Mouse (Mus musculus): ENCODE data around the gene Tm4sf5.
"Not testable (repeated sequence)": the region's sequence is repeated elsewhere in the genome, so short reads cannot be mapped to it uniquely, and the experiment has no call there.

Tm4sf5 gene

DNA sequence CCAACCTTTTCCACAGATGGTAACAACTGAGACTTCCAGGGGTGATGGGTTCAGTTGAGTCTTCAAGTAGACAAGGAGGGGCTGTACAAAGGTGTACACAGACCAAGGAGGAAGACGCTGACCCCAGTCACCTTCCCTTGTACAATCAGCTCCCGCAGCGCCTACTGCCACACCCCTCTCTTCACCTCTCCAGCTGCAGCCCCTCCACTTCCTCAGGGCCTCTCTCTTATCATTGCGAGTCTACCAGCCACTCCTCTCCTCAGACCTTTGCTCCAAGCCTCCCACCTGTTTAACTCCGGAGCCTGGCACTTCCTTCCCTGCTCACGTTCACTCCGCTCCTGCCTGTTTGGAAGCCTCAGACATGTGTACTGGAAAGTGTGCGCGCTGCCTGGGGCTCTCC, at the start of gene Tm4sf5:
TSS of gene Tm4sf5 (plus strand) at position 275 of the 400 bp plus-strand sequence.
- DNase-seq (ENCODE audit: extremely low read depth, low read depth) = peak; percentile 17

DNA sequence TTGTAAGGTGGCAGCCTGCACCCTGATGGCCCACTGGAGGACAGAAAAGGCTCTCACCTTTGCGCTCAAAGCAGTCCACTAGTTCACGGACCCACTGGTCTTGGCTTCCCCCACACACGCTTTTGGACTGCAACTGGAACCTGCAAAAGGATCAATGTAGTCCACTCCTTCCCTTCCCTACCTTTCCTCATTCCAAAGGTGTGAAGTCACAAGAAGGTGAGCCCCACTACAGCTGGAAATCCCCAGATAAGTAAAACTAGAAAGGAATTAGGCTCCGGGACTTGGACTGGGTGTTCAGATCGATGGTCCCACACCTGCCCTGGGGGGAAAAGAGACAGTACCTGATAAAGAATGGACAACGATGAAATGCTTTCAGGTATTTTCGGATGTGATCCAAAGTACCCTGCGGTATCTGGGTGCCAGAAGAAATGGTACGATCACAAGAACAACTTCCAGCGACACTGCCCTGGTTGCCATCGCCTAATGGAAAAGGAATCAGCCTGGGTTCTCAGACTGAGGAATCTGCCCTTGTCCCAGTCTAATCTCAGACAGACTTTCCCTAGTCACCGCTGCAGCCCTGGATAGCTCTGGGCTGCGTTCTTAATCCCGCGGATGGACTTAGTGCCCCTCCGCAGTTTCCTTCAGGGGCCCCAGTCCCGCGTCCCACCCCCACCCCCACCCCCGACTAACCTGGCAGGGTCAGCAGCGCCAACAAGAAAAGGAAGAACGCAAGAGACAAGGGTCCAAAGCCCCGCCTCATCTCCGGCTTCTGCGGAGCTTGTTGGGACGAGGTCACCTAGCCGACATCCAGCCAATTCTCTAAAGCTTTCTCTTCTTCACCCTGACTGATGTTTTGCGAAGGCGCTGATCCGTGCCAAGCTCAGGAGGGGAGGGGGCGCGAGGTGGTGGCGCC, 46.1 kb upstream of the Tm4sf5 start, which contains the start of gene Zmynd15:
TSS of gene Zmynd15 (plus strand) at position 746 of the 913 bp plus-strand sequence.
- DNase-seq (ENCODE audit: extremely low read depth, low read depth) = no peak

DNA sequence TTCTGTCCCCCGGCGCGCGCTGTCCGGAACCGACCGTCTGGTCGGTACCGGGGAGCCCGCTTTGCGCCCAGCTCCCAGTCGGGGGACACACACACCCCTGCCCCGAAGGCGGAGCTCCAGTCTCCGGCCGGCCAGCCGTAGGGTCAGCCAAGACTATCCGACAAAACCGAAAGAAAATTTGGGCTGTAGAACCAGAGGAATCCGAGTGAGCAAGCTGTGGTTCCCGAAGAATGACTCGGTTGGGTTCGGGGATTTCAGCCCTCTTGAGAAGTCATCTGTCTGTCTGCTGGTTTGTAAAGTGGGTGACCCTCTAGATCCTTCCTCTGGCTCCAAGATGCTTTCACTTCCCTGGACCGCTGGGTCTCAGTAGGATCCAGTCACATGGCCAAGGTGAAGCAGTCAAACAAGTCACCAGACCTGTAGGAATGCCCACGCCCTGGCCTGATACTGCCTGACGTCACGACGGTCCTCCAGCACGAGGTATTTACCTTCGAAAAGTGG, 45.4 kb upstream of the Tm4sf5 start, which contains the start of gene Cxcl16:
TSS of gene Cxcl16 (minus strand) at position 384 of the 501 bp plus-strand sequence.
- no peak for DNase-seq (ENCODE audit: extremely low read depth, low read depth)

DNA sequence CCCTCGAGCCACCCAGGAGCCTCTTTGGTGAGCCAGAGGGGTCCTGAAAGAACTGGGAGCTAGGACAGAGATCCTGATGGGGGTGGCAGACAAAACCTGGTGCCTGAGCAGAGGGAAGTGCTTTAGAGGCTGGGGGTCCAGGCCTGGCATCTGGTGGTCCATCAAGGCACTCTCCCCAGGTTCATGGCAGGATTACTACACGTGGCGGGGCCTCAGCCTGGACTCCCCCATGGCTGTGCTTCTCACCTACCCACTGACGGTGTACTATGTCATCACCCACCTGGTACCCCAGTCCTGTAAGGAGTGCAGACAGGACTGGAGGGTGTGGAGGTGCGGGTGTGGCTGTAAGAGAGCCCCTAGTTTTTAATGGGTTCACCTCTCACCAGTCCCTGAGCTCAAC, 41.1 kb upstream of the Tm4sf5 start:
- DNase-seq (ENCODE audit: extremely low read depth, low read depth) = no peak

DNA sequence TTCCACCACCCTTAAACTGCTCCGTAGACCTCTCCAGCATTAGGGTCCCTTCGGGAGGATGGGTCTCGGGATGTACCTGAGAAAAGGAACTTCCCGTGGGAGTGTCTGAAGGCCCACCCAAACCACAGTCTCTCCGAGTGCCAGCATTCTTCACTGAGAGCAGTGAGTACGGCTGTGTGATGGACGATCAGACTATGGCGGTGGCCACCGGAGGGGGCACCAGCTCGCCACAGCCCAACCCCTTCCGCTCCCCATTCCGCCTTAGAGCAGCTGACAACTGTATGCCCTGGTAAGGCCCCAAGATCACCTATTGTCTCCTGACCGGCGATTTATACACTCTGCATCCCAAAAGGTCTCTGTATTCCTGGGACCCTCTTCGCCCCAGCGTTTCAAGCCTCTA, 39.8 kb upstream of the Tm4sf5 start:
- DNase-seq (ENCODE audit: extremely low read depth, low read depth) = no peak

DNA sequence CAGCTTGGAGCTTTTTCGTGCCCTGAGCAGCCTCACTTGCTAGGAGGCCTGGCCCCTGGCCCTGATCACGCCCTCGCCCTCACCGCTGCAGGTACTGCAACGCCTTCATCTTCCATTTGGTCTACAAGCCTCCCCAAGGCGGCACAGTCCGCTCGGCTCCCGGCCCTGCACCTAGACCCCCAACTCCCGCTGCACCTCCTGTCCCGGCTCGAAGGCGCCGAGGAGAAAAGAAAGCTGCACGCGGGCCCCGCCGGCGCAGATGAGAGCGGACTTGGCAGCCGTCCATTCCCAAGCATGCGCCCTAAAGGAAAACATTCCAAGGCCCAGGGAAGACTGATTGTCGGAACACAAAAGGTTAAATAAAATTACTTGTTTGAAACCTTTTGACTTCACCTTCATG, 39.2 kb upstream of the Tm4sf5 start:
- DNase-seq (ENCODE audit: extremely low read depth, low read depth) = no peak

DNA sequence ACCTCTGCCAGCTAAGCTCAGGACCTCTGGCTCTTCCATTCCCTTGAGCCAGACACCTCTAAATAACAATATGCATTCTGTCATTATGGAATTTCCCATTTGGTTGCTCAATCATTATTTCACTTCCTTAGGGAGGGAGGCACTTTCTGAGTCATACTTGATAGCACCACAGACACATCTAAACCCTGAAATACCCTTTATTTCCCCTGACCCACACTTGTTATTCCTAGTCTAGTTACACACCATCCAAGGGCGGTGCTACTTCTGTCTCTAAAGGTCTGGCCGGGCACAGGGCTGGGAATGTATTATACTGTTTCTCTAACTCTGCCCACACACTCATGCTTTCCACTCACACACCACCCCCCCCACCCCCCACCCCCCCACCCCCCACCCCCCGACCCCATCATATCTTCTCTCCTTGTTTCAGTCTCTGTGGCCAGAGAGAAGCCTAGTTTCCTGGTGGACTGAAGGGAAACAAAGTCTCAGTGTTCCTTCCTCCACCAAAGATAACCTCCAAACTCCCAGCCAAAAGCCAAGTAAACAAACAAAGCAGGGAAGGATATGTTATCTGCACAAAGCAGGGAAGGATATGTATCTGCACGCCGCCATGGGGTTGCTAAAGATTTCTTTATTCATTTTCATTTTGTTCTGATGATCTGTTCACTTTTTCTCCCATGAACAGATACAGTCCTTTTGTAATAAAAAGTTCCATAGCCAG, 37.0 kb upstream of the Tm4sf5 start:
- DNase-seq (ENCODE audit: extremely low read depth, low read depth) = no peak

DNA sequence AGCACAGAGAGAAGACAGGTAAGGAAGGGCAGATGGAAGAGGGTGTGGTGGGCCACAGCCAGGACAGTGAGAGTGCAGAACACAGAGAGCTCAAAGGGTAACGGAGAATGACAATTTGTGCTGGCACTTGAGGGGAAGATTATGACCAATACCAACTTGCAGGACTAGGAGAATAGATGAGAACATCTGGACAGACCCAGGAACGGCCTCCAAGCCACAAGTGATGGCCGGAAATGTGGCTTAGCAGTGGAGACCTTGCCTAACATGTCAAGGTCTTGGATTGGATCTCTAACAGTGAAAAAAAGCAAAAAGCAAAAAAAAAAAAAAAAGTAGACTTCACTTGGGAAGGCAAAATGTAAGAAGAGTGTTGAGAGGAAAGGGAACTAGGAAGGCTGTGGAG, 35.3 kb upstream of the Tm4sf5 start:
- no peak for DNase-seq (ENCODE audit: extremely low read depth, low read depth)

DNA sequence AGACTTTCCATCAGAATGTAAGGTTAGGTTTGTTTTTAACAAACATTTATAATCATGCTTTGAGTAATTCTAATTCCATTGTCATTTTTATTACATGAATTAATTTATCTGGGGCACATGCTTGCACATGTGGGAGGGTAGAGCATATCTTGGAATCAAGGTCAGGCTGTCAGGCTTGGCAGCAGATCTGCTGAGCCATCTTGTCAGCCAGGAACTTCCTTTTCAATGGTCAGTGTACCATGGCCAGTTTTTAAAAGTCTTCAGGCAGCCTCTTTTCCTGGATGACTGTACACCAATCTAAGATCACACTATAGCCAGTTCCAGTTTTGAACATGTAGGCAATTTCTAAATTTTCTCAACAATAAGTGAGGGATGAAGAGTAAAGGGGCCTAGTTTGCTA, 32.3 kb upstream of the Tm4sf5 start:
- no peak for DNase-seq (ENCODE audit: extremely low read depth, low read depth)

DNA sequence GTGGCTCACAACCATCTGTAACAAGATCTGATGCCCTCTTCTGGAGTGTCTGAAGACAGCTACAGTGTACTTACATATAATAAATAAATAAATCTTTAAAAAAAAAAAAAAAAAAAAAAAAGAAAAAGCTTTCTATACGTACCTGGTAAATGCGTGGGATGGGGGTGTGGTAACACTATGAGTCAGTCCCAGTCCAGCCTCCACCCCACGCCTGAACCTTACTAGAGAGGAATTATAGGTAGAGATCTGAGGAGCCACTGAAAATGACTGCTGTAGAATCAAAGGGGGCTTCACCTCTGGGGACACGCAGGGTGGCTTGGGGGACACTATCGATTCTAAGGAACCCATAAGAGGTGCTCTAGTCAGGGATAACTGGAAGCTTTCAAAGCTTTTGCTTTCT, 31.8 kb upstream of the Tm4sf5 start:
- not testable (repeated sequence) for DNase-seq (ENCODE audit: extremely low read depth, low read depth)

DNA sequence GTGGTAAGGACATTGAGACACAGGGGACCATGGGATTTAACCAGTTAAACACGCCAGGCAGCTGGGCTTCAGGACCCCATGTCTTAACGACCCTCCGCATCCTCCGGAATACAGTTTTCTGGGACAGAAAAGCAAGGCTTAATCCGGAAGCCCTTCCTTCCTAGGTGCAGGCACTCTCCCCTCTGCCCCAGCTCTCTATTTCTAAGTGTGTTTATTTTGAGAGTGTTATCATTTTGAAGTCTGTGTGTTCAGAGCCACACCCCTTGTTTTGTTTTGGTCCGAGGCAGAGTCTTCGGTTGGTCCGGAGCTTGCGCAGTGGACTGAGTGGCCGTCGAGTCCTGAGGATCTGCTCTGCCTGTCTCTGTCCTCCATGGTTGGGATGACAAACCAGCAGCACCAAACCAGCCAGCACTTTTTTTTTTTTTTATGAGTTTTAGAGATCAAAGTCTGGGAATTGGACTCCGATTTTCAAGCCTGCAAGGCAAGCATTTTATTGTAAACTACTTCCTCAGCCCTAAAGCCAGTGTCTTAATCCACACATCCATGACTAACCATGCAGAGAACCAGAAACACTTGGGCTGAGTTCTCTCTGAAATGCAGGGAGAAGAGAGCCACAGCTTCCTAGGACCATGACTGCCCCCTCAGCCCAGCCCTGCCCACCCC, 30.0 kb upstream of the Tm4sf5 start:
- DNase-seq (ENCODE audit: extremely low read depth, low read depth) = no peak

DNA sequence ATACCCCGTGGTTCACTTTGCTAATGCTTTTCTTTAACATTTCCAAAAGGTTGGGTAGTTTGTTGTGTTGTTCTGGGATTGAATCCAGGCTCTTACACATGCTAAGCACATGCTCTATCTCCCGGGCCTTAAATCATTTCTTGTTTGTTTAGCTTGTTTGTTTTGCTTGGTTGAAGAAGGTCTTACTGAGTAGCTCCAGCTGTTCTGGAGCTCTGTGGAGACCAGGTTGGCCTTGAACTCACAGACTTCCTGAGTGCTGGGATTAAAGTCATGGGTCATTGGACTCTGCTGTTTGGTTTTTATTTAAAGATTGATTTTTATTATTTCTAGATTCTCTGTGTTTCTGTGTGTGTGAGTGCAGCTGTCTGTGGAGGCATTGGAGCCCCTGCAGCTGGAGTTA, 19.5 kb upstream of the Tm4sf5 start:
- no peak for DNase-seq (ENCODE audit: extremely low read depth, low read depth)

DNA sequence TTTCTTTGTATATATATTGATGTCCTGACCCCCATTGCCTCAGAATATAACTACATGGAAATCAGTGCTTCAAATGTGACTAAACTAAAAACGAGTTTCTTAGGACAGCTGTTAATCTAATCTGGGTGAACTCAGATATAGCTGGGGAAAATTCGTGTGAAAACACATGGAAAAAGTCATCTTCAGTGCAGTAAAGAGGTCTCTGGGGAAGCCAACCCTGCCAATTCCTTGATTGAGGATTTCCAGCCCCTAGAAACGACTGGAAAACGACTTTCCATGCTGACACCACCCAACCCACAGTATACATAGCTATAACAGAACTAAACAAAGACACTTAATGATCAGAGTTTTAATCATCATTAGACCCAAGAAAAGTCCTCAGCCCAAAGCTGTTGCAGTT, 17.2 kb upstream of the Tm4sf5 start:
- no peak for DNase-seq (ENCODE audit: extremely low read depth, low read depth)

DNA sequence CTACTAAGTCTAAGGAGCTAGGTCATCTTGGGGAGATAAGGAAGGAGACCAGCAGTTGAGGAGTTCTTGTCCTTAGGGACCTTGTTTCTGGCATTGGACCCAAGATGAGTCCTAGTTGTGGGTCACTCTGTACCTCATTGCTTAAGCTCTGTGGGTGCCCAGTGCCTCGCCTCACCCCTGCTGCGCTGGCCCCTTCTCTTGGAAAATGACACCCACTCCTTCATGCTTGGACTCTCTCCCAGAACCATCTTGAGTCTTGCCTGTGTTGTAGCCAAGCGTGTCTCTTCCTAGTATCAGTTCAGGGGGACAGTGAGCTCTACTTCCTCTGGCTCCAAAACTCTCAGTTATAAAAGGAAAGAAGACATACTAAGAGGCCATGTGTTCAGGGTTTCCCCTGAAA, 15.9 kb upstream of the Tm4sf5 start:
- DNase-seq (ENCODE audit: extremely low read depth, low read depth) = no peak

DNA sequence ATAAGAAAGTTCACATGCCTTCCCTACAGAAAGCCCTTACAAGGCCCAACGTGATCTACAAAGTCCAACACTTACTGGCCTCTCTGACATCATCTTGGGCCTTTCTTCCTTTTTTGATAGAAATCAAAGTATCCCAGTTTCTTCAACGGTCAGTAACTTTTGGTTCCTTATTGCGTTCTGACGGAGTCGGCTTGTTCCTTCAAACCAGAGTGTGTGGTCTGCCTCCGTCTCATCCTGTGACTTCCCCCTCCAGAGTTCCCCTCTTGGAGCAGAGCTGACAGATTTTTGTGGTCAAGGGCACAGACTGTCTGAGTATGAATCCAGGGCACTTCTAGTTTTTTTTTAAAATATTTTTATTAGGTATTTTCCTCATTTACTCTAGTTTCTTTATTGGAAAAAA, 15.4 kb upstream of the Tm4sf5 start:
- peak; percentile 15 for DNase-seq (ENCODE audit: extremely low read depth, low read depth)

DNA sequence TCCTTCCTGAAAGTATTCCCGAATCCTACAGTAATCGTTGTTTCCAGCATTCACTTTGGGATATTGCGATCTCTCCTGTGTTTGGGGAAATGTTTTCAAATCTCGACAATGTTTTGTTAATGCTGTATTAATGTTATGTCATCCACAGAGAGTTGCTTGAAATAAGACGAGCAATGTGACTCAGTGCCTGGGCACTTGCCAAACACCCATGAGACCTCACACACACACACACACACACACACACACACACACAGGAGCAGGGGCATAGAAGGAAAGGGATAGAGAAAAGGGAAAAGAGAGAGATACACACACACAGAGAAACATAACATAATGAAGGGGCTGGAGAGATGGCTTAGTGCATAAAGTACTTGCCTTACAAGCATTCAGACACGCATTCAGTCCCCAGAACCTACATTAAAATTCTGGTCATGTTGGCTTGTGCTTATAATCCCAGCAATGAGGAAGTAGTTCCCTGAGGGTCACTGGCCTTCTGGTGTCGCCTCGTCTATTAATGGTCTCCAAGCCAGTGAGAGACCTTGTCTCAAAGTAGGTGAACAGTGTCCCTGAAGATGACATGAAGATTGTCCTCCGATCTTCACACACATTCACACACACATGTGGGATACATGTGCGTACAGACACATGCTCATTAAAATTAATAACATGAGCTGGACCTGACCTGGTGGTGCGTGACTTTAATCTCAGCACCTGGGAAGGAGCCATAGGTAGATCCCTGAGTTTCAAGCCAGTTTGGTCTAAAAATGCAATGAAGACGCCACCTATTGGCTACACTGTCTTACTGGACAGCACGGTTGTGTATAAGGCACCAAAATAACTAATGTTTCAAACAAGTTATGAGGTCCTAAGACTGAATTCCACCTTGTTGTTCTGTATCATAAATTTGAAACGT, 5.2 kb upstream of the Tm4sf5 start:
- no peak for DNase-seq (ENCODE audit: extremely low read depth, low read depth)

DNA sequence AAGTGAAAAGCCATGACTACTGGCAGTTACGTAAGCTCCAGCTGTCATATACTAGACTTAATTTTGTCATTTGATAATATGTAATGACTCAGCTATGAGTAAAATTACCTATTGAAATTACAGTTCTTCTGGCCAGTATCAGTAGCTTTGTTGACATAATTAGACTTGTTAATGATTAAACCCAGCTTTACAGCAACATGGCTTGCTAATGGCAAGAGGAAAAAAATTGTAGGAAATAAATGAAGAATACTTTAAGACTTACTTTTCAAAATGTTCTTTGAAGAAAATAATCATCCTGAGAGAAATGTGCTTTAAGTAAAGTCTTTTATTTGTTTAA, 4.6 kb upstream of the Tm4sf5 start:
- no peak for DNase-seq (ENCODE audit: extremely low read depth, low read depth)

DNA sequence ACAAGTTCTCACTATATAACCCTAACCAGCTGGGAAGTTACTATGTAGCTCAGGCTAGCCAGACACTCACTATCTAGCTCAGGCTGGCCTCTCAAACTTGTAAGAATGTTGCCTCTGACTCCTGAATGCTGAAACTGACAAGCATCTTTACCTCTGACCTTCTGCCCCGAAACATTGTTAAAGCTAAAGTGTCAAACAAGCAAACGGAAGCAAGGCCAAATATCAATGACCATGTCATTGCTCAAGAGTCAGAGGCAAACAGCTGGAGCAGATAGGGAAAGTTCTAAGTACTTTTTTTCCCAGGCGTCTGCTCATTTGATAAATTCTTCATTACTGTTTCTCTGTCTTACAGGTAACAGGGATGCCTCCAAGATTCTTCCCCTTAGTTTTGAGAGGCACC, 3.0 kb upstream of the Tm4sf5 start:
- no peak for DNase-seq (ENCODE audit: extremely low read depth, low read depth)

DNA sequence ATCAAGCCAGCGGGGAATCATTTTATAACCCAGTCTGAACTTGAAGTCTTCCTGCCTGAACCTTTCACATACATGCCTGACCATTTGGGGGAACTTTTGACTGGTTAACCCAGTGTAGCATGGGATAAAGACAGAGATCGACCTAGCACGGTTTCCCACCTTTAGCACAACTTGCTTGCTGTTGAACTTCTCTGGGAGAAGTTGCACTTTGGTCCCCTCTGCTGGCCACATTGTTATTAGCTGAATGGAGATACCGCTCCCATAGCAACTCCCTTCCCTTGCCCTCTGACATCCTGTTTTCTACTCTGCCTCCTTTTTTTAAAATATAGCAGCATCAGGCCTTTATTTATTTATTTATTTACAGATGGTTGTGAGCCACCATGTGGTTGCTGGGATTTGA, 1.3 kb downstream of the Tm4sf5 start:
- peak; percentile 52 for DNase-seq (ENCODE audit: extremely low read depth, low read depth)

DNA sequence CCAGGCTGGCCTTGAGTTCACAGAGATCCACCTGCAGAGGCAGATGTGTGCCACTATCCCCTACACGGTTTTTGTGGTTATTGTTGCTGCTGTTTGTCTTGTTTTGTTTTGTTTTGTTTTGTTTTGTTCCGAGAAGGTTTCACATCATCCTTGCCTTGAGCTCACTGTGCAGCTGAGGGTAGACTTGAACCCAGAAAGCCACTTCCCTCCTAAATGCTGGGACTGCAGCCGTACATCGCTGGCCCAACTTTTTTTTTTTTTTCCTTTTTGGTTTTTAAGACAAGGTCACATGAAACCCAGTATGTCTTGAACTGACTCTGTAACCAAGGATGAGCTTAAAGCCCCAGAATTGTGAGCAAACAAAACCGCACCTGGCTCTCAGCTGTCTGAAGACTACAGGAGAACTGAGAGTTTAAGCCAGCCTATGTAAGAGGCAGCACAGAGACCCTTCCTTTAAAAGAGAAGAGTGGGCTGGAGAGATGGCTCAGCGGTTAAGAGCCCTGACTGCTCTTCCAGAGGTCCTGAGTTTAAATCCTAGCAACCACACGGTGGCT, 2.0 kb downstream of the Tm4sf5 start:
- no peak for DNase-seq (ENCODE audit: extremely low read depth, low read depth)

Data from MEL-GATA-1-ER (cell line).